Mouse (Mus musculus) myocyte (in vitro differentiated cells): ENCODE measurements around the gene Xntrpc. TPM values are rescaled to one million over a fixed set of nuclear protein-coding genes. Genes with fewer than 3 reads are reported as not detected.

Experiments used
- H3K27me3 ChIP-seq: one replicate; pipeline ENCODE4 v1.6.1; 2011; ENCODE audit not compliant: control insufficient read depth, insufficient read depth, insufficient read length
- H3K36me3 ChIP-seq: one replicate; pipeline ENCODE4 v1.6.1; 2011; ENCODE audit not compliant: control insufficient read depth, insufficient read depth
- H3K4me2 ChIP-seq: one replicate; pipeline ENCODE4 v1.6.1; 2011; ENCODE audit warnings: low read depth, control low read depth
- H3K4me3 ChIP-seq: one replicate; pipeline ENCODE4 v1.5.1; 2011; ENCODE audit warnings: mild to moderate bottlenecking, control low read depth, moderate library complexity
- H3K79me2 ChIP-seq: one replicate; pipeline ENCODE4 v1.6.1; 2011; ENCODE audit not compliant: control insufficient read depth, insufficient read depth
- H3ac ChIP-seq: one replicate; pipeline ENCODE4 v1.6.1; 2011; ENCODE audit not compliant: control insufficient read depth, insufficient read length
- CEBPB ChIP-seq: IDR thresholded peaks from 2 replicates; pipeline ENCODE4 v1.6.1; 2011; ENCODE audit warnings: mild to moderate bottlenecking, moderate library complexity; ENCODE audit not compliant: poor library complexity, insufficient read depth, severe bottlenecking
- MYOD1 ChIP-seq, 3 experiments: IDR thresholded peaks; one replicate each; pipeline ENCODE4 v1.6.1; 2011; ENCODE audit warnings: control low read depth in 2 of 3, low read depth in 2 of 3, mild to moderate bottlenecking in 2 of 3, moderate library complexity in 1 of 3; ENCODE audit not compliant: insufficient read length in 2 of 3, control insufficient read depth in 1 of 3
- MYOG ChIP-seq, 3 experiments: IDR thresholded peaks; one replicate each; pipeline ENCODE4 v1.6.1; 2011; ENCODE audit warnings: control low read depth in 2 of 3, low read depth in 2 of 3, mild to moderate bottlenecking in 2 of 3; ENCODE audit not compliant: insufficient read length in 2 of 3, control insufficient read depth in 1 of 3, insufficient read depth in 1 of 3
- POLR2A ChIP-seq: IDR thresholded peaks from one replicate; pipeline ENCODE4 v1.6.1; 2011; ENCODE audit warnings: low read depth, mild to moderate bottlenecking, control low read depth, moderate library complexity; ENCODE audit not compliant: insufficient read length
- POLR2AphosphoS2 ChIP-seq: IDR thresholded peaks from one replicate; pipeline ENCODE4 v1.6.1; 2011; ENCODE audit warnings: low read depth, control low read depth; ENCODE audit not compliant: insufficient read length
- REST ChIP-seq: IDR thresholded peaks from one replicate; pipeline ENCODE4 v1.6.1; 2011; ENCODE audit warnings: mild to moderate bottlenecking, control low read depth, moderate library complexity; ENCODE audit not compliant: insufficient read depth, insufficient read length
- TCF12 ChIP-seq: IDR thresholded peaks from one replicate; pipeline ENCODE4 v1.6.1; 2011; ENCODE audit warnings: mild to moderate bottlenecking, control low read depth; ENCODE audit not compliant: poor library complexity, insufficient read depth, severe bottlenecking
- TCF3 ChIP-seq: IDR thresholded peaks from one replicate; pipeline ENCODE4 v1.6.1; 2011; ENCODE audit warnings: low read depth, control low read depth; ENCODE audit not compliant: insufficient read length
- USF1 ChIP-seq: IDR thresholded peaks from one replicate; pipeline ENCODE4 v1.6.1; 2011; ENCODE audit warnings: low read depth, mild to moderate bottlenecking, control low read depth, moderate library complexity
- polyA plus RNA-seq: library from polyadenylated mRNA; unstranded; fragments of >200 nt; fragmentation: generic; extraction: Trizol; gene quantifications from one replicate; pipeline ENCODE4 v1.2.1, GENCODE M21; 2012; ENCODE audit warnings: missing spikeins

Gene Xntrpc
- polyA plus RNA-seq, 1 experiment = 0.12 TPM

DNA sequence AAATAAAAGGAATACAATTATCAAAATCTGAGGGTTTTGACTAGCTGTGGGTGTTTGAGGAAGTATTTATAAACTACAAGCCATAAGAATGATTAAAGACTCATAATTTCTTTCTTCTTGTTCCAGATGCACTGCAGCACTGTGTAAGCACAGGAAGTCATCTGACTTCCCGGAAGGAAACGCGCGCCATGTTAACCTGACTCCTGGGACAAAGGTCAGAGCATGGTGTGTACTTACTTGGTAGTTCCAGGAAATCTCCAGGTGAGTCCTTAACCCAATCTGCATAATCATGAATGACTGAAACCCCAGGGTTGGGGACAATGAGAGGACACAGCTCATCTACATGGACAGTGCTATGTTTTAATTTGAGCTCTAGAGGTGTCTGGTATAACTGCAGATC lies 66.9 kb downstream of the Xntrpc start:
- Histone ChIP-seq H3K79me2 (no peaks in the 10 kb centered on the region), H3K36me3 (peaks cover 65% of the 10 kb centered on the region), H3K4me2 (no peak overlapping the region), H3ac (no peak overlapping the region), H3K27me3 (no peaks in the 10 kb centered on the region), H3K4me3 (no peak overlapping the region)
- TF ChIP-seq REST = no peak
- no peak for TF ChIP-seq MYOG (IDR thresholded peaks at IDR 0.05; ENCODE audit: control insufficient read depth in 1 of 3, insufficient read depth in 1 of 3, insufficient read length in 2 of 3, low read depth in 2 of 3)

DNA sequence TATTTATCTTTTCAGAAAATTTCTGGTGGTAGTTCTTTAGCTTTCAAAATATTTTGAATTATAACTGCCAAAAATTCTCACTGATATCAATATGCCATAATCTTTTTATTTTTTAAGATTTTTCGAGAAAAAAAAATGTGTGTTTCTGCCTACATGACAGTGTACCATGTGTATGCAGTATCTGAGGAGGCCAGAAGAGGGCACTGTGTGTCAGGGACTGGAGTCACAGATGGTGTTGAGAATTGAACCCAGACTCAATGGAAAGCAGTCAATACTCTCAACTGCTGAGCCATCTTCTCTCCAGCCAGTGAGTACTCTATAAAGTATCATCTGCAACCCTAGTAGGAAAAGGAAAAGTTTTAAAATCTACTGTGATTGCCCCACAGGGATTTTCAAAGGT lies 72.0 kb downstream of the Xntrpc start:
- no peaks in the 10 kb centered on the region for H3K27me3 ChIP-seq
- no peak overlapping the region for H3ac ChIP-seq
- peaks cover 65% of the 10 kb centered on the region for H3K36me3 ChIP-seq
- H3K4me3 ChIP-seq = no peak overlapping the region
- H3K4me2 ChIP-seq = no peak overlapping the region
- H3K79me2 ChIP-seq = no peaks in the 10 kb centered on the region
- TF ChIP-seq TCF12 = no peak
- TF ChIP-seq MYOD1 (IDR thresholded peaks at IDR 0.05; ENCODE audit: control insufficient read depth in 1 of 3, insufficient read length in 2 of 3, low read depth in 2 of 3) = no peak
- TF ChIP-seq POLR2A = no peak
- no peak for TF ChIP-seq CEBPB
- TF ChIP-seq REST = no peak
- TF ChIP-seq TCF3 = no peak
- TF ChIP-seq MYOG (IDR thresholded peaks at IDR 0.05; ENCODE audit: control insufficient read depth in 1 of 3, insufficient read depth in 1 of 3, insufficient read length in 2 of 3, low read depth in 2 of 3) = no peak
- no peak for TF ChIP-seq USF1
- no peak for TF ChIP-seq POLR2AphosphoS2

DNA sequence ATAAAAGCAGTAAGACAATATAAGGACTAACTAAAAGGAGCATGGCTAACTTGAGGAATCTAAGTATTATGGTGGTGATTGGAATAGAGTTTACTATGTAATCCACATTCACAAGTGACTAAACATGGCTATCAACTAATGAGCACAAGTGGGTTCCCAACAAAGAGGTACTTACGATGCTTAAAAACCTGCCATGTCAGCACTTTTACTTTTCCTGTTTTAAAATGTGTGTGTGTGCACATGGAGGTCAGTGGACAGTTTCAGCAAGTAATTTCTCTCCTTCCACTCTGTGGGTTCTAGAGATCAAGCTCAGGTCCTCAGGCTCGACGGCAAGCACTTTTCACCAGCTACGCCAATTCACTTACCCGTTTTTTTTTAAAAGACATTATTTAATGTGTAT lies 72.4 kb downstream of the Xntrpc start:
- peaks cover 64% of the 10 kb centered on the region for H3K36me3 ChIP-seq
- H3K79me2 ChIP-seq = no peaks in the 10 kb centered on the region
- no peak overlapping the region for H3K4me2 ChIP-seq
- no peak overlapping the region for H3K4me3 ChIP-seq
- H3K27me3 ChIP-seq = no peaks in the 10 kb centered on the region
- H3ac ChIP-seq = no peak overlapping the region
- no peak for TF ChIP-seq USF1

Other genes starting within 250 kb of the Xntrpc start
- gene Phox2a, start 247.4 kb upstream of the Xntrpc start, polyA plus RNA-seq = 0.02 TPM
- gene Inppl1, start 227.5 kb upstream of the Xntrpc start, polyA plus RNA-seq = 241 TPM
- not detected for gene Folr2, start 208.5 kb upstream of the Xntrpc start, polyA plus RNA-seq
- 35.1 TPM for gene Anapc15, start 202.0 kb upstream of the Xntrpc start, polyA plus RNA-seq
- gene Folr1, start 194.9 kb upstream of the Xntrpc start, polyA plus RNA-seq = 2.2 TPM
- gene Lamtor1, start 159.8 kb upstream of the Xntrpc start, polyA plus RNA-seq = 202 TPM
- 0.06 TPM for gene Tomt, start 159.4 kb upstream of the Xntrpc start, polyA plus RNA-seq
- gene Lrrc51, start 131.8 kb upstream of the Xntrpc start, polyA plus RNA-seq = 8.8 TPM
- 60.3 TPM for gene Numa1, start 131.6 kb upstream of the Xntrpc start, polyA plus RNA-seq
- 0.84 TPM for gene Il18bp, start 47.0 kb upstream of the Xntrpc start, polyA plus RNA-seq
- 48.0 TPM for gene Rnf121, start 244 bp upstream of the Xntrpc start, polyA plus RNA-seq
- gene Xndc1, start 202 bp upstream of the Xntrpc start, polyA plus RNA-seq = 6.1 TPM
- gene Trpc2, start 17.4 kb downstream of the Xntrpc start, polyA plus RNA-seq = not detected
- 44.4 TPM for gene Art1, start 36.0 kb downstream of the Xntrpc start, polyA plus RNA-seq
- gene Art5, start 43.8 kb downstream of the Xntrpc start, polyA plus RNA-seq = 6.9 TPM
- 0.04 TPM for gene Chrna10, start 51.1 kb downstream of the Xntrpc start, polyA plus RNA-seq
- 16.1 TPM for gene Nup98, start 144.5 kb downstream of the Xntrpc start, polyA plus RNA-seq
- 33.3 TPM for gene Pgap2, start 144.5 kb downstream of the Xntrpc start, polyA plus RNA-seq
- 62.6 TPM for gene Rhog, start 190.3 kb downstream of the Xntrpc start, polyA plus RNA-seq
- 37.0 TPM for gene Stim1, start 202.1 kb downstream of the Xntrpc start, polyA plus RNA-seq